Mouse (Mus musculus): ENCODE data around the gene Gm45717.
A peak's percentile ranks its signal among the peaks of the same experiment; 100 is the strongest.

Gm45717 gene

DNA sequence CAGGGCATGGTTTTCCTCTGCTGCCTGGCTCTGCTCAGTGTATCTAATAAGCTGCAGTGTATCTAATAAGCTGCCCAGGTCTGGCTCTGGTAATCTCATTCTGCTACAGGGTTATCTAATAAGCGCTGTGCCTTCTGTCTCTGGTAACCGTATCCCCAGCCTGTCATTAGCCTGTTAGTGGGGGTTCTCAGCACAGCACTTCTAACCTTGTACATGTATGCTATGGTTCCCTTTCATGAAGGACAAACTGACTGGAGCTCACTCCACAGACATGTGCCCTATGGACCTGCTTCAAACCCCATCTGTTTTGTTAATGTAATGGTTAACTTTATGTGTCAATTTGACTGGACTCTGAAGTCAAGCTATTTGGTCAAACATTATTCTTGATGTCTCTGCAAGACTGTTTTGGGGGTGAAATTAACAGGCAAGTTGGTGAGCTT is 50.1 kb downstream of the Gm45717 start:
- DNase-seq (ENCODE audit: low spot score), result no peak

DNA sequence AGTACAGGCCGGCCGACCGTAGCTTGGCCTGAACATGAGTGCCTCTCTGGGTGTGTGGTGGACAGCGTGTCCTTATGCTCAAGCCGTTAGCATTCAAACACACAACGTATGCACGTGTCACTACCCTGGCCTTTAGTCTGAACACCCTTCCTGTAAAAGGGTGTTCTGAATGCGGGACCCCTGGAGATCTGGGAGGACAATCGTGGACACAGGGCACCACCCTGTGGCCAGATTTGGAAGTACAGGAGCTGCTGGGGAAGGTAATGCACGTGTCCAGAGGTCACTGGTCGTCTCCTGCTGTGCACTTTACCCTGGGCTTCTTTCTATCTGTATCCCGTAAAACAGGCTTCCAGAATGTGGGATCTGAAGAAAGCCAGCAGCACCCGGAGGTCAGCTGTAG is 52.5 kb downstream of the Gm45717 start:
- peak; percentile 86 for DNase-seq (ENCODE audit: low spot score)

DNA sequence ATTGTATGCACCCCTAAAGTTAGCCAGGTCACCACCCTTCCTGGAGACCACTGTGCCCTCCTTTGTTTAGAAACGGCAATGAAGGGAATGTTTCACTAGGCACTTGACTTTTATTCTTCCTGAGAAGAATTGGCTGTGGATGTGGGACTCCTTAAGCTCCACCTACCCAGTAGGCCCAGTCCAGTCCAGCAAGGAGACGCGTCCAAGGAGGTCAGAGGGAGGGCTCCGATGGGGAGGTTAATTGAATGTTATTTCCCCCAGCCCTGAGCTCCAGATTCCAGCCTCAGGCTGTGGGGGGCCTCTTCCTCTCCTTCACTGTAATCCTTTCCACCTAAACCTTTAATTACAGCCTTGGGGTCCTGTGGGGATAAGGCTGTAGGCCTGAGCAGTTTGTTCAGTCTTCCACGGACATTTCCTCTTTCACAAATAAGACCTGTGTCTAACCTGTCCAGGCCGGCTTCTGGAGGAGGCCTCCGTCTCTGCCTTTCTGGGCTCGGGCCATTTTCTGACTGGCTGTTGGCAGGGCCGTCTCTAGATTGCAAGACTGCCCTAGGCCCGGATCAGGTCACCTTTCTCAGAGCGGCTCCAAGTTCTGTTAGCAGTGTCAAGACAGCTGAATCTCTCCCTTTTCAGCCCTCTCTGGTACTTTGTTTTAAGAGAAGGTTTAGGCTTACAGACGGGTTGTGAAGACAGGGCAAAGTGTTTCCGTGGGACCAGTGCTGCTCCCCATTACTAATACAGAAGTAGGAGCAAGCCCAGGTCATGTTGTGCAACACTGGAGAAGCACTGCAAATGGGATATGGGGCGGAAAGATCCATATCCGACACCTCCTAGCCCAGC is 53.5 kb downstream of the Gm45717 start:
- DNase-seq (ENCODE audit: low spot score), result no peak

DNA sequence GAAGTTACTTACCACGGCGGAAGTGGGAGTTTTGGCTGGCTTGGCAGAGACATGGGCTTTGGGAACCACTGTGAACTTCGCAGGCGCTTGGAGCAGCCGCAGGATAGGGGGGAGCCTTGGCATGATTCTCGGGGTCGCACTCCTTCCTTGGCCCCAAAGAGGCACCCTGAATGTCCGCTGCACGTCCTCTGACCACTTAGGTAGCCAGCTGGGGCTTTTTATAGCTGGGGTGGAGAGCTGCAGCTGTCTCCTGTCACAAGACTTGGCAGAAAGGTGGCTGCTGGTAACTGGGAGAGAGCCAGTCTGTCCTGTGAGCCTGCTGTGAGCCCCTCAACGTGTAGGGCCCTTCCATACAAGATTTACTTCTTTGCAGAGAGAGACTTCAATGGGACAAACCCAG is 55.5 kb downstream of the Gm45717 start, which contains the start of gene Cox8b:
Cox8b (minus strand) TSS at position 227 of the 400 bp plus-strand sequence.
- DNase-seq (ENCODE audit: low spot score), result no peak

Data from retina, embryonic 14.5 days (tissue).